Mouse (Mus musculus) myocyte (in vitro differentiated cells): Measurements from ENCODE around the gene Ly86. TPM values are rescaled to one million over a fixed set of nuclear protein-coding genes. Genes with fewer than 3 reads are reported as not detected.

Source experiments
- H3K27me3 ChIP-seq: one replicate; pipeline ENCODE4 v1.6.1; 2011; ENCODE audit not compliant: control insufficient read depth, insufficient read depth, insufficient read length
- H3K36me3 ChIP-seq: one replicate; pipeline ENCODE4 v1.6.1; 2011; ENCODE audit not compliant: control insufficient read depth, insufficient read depth
- H3K4me2 ChIP-seq: one replicate; pipeline ENCODE4 v1.6.1; 2011; ENCODE audit warnings: low read depth, control low read depth
- H3K4me3 ChIP-seq: one replicate; pipeline ENCODE4 v1.5.1; 2011; ENCODE audit warnings: mild to moderate bottlenecking, control low read depth, moderate library complexity
- H3K79me2 ChIP-seq: one replicate; pipeline ENCODE4 v1.6.1; 2011; ENCODE audit not compliant: control insufficient read depth, insufficient read depth
- H3ac ChIP-seq: one replicate; pipeline ENCODE4 v1.6.1; 2011; ENCODE audit not compliant: control insufficient read depth, insufficient read length
- CEBPB ChIP-seq: IDR thresholded peaks from 2 replicates; pipeline ENCODE4 v1.6.1; 2011; ENCODE audit warnings: mild to moderate bottlenecking, moderate library complexity; ENCODE audit not compliant: poor library complexity, insufficient read depth, severe bottlenecking
- E2F4 ChIP-seq: IDR thresholded peaks from one replicate; pipeline ENCODE4 v1.6.1; 2011; ENCODE audit warnings: mild to moderate bottlenecking, control low read depth, moderate library complexity; ENCODE audit not compliant: insufficient read depth
- MAX ChIP-seq: IDR thresholded peaks from one replicate; pipeline ENCODE4 v1.6.1; 2011; ENCODE audit warnings: low read depth, mild to moderate bottlenecking, control low read depth
- MYOD1 ChIP-seq, 3 experiments: IDR thresholded peaks; one replicate each; pipeline ENCODE4 v1.6.1; 2011; ENCODE audit warnings: control low read depth in 2 of 3, low read depth in 2 of 3, mild to moderate bottlenecking in 2 of 3, moderate library complexity in 1 of 3; ENCODE audit not compliant: insufficient read length in 2 of 3, control insufficient read depth in 1 of 3
- MYOG ChIP-seq, 3 experiments: IDR thresholded peaks; one replicate each; pipeline ENCODE4 v1.6.1; 2011; ENCODE audit warnings: control low read depth in 2 of 3, low read depth in 2 of 3, mild to moderate bottlenecking in 2 of 3; ENCODE audit not compliant: insufficient read length in 2 of 3, control insufficient read depth in 1 of 3, insufficient read depth in 1 of 3
- POLR2A ChIP-seq: IDR thresholded peaks from one replicate; pipeline ENCODE4 v1.6.1; 2011; ENCODE audit warnings: low read depth, mild to moderate bottlenecking, control low read depth, moderate library complexity; ENCODE audit not compliant: insufficient read length
- POLR2AphosphoS2 ChIP-seq: IDR thresholded peaks from one replicate; pipeline ENCODE4 v1.6.1; 2011; ENCODE audit warnings: low read depth, control low read depth; ENCODE audit not compliant: insufficient read length
- REST ChIP-seq: IDR thresholded peaks from one replicate; pipeline ENCODE4 v1.6.1; 2011; ENCODE audit warnings: mild to moderate bottlenecking, control low read depth, moderate library complexity; ENCODE audit not compliant: insufficient read depth, insufficient read length
- SRF ChIP-seq: IDR thresholded peaks from one replicate; pipeline ENCODE4 v1.6.1; 2011; ENCODE audit warnings: low read depth; ENCODE audit not compliant: control insufficient read depth, insufficient read length
- TCF12 ChIP-seq: IDR thresholded peaks from one replicate; pipeline ENCODE4 v1.6.1; 2011; ENCODE audit warnings: mild to moderate bottlenecking, control low read depth; ENCODE audit not compliant: poor library complexity, insufficient read depth, severe bottlenecking
- TCF3 ChIP-seq: IDR thresholded peaks from one replicate; pipeline ENCODE4 v1.6.1; 2011; ENCODE audit warnings: low read depth, control low read depth; ENCODE audit not compliant: insufficient read length
- USF1 ChIP-seq: IDR thresholded peaks from one replicate; pipeline ENCODE4 v1.6.1; 2011; ENCODE audit warnings: low read depth, mild to moderate bottlenecking, control low read depth, moderate library complexity
- polyA plus RNA-seq: library from polyadenylated mRNA; unstranded; fragments of >200 nt; fragmentation: generic; extraction: Trizol; gene quantifications from one replicate; pipeline ENCODE4 v1.2.1, GENCODE M21; 2012; ENCODE audit warnings: missing spikeins

The Ly86 gene
- polyA plus RNA-seq, 1 experiment = not detected

- TF ChIP-seq MYOD1 (IDR thresholded peaks at IDR 0.05; ENCODE audit: control insufficient read depth in 1 of 3, insufficient read length in 2 of 3, low read depth in 2 of 3) (no peak), TCF12 (no peak), SRF (no peak), CEBPB (no peak), POLR2AphosphoS2 (no peak), TCF3 (no peak), REST (no peak), POLR2A (no peak), USF1 (no peak), E2F4 (no peak), MAX (no peak), MYOG (IDR thresholded peaks at IDR 0.05; ENCODE audit: control insufficient read depth in 1 of 3, insufficient read depth in 1 of 3, insufficient read length in 2 of 3, low read depth in 2 of 3) (no peak)
- no peaks in the 10 kb centered on the region for H3K27me3 ChIP-seq
- H3K36me3 ChIP-seq = no peaks in the 10 kb centered on the region
- no peak overlapping the region for H3ac ChIP-seq
- no peaks in the 10 kb centered on the region for H3K79me2 ChIP-seq
- H3K4me3 ChIP-seq = peak overlapping the region; percentile 16
- H3K4me2 ChIP-seq = peak overlapping the region; percentile 96
Measured at GRCm38 (mm10) chr13:37433730-37434129, 88.7 kb downstream of the Ly86 start.

DNA sequence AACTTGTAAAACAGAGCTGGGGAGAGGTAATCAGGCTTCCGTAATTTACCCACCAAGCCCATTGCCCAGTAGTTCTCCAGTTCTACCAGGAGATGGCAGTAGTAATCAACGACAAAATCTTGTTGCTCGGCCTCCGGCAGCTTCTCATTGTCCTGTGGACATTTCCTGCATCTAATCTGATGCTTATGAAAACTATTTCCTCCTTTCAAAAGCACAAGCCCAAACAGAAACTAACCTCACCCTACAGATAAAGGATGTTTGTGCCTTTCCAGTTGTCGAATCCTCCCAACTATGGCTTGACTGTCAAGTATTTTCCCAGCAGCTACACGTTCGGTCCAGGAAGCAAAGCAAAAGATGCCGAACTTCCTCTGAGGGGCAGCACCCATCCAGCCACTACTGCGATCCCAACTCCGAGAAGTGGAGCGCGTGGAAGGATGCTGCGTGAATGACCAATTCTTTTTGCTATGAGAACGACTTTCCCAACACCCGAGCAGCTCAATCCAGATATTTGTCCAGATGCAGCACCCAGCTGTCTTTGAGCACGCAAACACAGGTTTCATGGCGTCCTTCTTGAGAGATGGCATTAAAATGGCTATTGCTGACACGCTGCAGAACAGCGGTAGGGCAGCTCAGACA lies 89.2 kb downstream of the Ly86 start:
- Histone ChIP-seq H3ac (no peak overlapping the region), H3K79me2 (no peaks in the 10 kb centered on the region), H3K4me2 (peak overlapping the region; percentile 96), H3K36me3 (no peaks in the 10 kb centered on the region), H3K4me3 (peak overlapping the region; percentile 16), H3K27me3 (no peaks in the 10 kb centered on the region)
- TF ChIP-seq POLR2A (no peak), POLR2AphosphoS2 (no peak), CEBPB (no peak), SRF (no peak), USF1 (no peak), MYOG (IDR thresholded peaks at IDR 0.05; ENCODE audit: control insufficient read depth in 1 of 3, insufficient read depth in 1 of 3, insufficient read length in 2 of 3, low read depth in 2 of 3) (no peak), TCF3 (no peak)

DNA sequence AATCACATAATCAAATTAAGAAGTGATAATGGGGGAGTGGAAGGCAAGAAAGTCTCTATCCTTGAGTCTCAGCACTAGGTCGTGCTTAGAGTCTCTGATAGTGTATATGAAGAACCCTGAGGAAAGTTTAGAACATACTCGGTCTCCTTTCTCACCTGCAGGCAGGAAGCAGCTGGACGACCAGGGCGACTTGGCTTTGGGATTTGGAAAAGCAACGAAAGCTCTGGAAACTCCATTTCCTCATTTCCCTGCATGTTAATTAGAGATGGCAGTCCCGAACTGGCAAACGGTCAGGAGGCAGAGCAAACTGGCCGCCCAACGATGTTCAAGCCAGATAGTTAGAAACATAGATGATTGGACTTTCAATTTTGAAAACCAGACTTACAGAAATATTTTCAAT lies 89.8 kb downstream of the Ly86 start:
- Histone ChIP-seq H3K79me2 (no peaks in the 10 kb centered on the region), H3K36me3 (no peaks in the 10 kb centered on the region), H3K4me3 (peak overlapping the region; percentile 16), H3K27me3 (no peaks in the 10 kb centered on the region), H3ac (no peak overlapping the region), H3K4me2 (peak overlapping the region; percentile 96)
- TF ChIP-seq CEBPB (no peak), SRF (no peak), MYOD1 (IDR thresholded peaks at IDR 0.05; ENCODE audit: control insufficient read depth in 1 of 3, insufficient read length in 2 of 3, low read depth in 2 of 3) (no peak), TCF3 (no peak), E2F4 (no peak), REST (no peak), MAX (no peak), USF1 (no peak), MYOG (IDR thresholded peaks at IDR 0.05; ENCODE audit: control insufficient read depth in 1 of 3, insufficient read depth in 1 of 3, insufficient read length in 2 of 3, low read depth in 2 of 3) (no peak), TCF12 (no peak), POLR2AphosphoS2 (no peak)

DNA sequence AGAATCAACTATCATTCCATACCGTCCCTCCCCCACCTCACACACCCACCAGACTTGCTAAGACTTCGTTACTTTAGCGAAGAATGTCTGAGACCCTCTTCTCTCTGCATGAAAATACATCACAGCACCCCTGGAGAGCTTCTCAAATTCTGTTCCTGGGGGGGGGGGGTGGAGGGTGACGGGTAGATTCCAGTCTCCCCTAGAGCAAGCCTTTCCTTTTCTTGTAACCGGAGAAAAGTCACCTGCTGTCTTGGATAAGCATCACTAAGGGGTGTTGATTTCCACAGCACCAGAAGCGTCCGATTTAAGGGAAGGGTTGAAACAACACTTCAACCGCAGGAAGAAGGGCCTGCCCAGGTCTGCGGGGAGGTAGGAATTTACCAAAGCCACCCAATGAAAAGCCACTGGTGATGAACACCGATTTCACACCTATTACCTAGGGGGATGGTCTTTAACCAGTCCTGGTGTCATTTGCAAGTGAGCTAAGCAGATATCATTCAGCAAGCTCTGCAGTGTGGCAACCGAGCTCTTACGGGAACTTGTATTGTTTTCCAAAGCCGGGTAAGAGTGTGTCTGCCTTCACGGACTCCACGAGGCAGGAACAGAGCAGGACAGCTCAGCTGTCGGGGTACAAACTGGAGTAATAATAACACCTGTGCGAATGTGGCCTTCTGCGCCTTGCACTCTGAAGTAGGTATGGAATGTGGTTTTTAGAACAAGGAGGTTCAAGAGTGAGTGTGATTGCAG lies 91.4 kb downstream of the Ly86 start:
- Histone ChIP-seq H3K36me3 (no peaks in the 10 kb centered on the region), H3K4me3 (no peak overlapping the region), H3K27me3 (no peaks in the 10 kb centered on the region), H3ac (no peak overlapping the region), H3K79me2 (no peaks in the 10 kb centered on the region), H3K4me2 (no peak overlapping the region)
- no peak for TF ChIP-seq USF1
- TF ChIP-seq MAX = no peak
- TF ChIP-seq TCF3 = no peak
- TF ChIP-seq REST = no peak
- no peak for TF ChIP-seq E2F4

GRCm38 (mm10) chr13:37438788-37439187 lies 93.8 kb downstream of the Ly86 start:
- TF ChIP-seq TCF12 (no peak), TCF3 (no peak), POLR2A (no peak), USF1 (no peak), MAX (no peak), CEBPB (no peak), POLR2AphosphoS2 (no peak), REST (no peak), SRF (no peak), MYOG (IDR thresholded peaks at IDR 0.05; ENCODE audit: control insufficient read depth in 1 of 3, insufficient read depth in 1 of 3, insufficient read length in 2 of 3, low read depth in 2 of 3) (no peak), MYOD1 (IDR thresholded peaks at IDR 0.05; ENCODE audit: control insufficient read depth in 1 of 3, insufficient read length in 2 of 3, low read depth in 2 of 3) (no peak), E2F4 (no peak)

More at GRCm38 (mm10) chr13:37438788-37439187, 93.8 kb downstream of the Ly86 start:
- Histone ChIP-seq H3K4me2 (no peak overlapping the region), H3K27me3 (no peaks in the 10 kb centered on the region), H3ac (no peak overlapping the region), H3K4me3 (no peak overlapping the region), H3K36me3 (no peaks in the 10 kb centered on the region), H3K79me2 (no peaks in the 10 kb centered on the region)
